12 mouse cellular contexts compared by ENCODE assay signal in the genomic region with DNA sequence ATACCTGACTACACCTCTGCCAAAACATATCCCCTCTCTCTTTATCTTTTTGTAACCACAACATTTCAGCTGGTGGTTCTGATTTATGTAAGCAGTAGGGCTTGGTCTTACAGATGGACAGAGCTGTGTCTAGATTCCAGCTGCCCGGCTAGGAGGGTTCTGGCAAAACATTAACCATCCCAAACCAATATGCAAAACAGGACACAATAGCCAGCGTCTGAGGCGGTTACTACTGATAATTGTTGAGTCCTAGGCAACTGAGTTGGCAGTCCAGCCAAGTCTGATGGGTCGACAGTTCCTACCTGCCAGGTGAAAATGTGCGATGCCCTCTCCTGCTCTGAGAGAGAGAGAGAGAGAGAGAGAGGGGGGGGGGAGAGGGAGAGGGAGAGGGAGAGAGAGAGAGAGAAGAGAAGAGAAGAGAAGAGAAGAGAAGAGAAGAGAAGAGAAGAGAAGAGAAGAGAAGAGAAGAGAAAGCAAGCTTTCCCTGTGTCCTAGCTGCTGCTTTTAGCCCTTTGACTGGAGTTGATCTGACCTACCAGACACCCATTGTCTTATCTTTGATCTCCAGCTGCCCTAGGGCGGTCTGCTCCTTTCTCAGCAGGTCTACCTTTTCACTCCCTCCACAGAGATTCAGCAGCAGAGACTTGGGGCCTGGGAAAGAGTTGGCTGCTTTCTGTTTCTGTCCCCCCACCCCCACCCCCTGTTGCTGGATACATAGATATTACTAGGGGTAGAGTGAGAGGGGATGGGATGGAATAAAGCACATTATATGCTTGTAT. TPM values are rescaled to one million over a fixed set of nuclear protein-coding genes. Genes with fewer than 3 reads are reported as not detected.
DNase-seq lines count a peak whose midpoint lies in the region; ATAC-seq and TF ChIP-seq lines count a peak whose summit lies in the region.
"Had no signal": no experiment of that assay in that cellular context is flagged by ENCODE, and none has a peak within 500 bp of the region (broad histone marks: within the 10 kb centered on the region; RNA-seq: fewer than 3 reads in every experiment).

No protein-coding gene starts in this region.

- WGBS in forebrain, embryonic 11.5 days = 66% methylated on average over 6 of the region's 6 CpGs
- WGBS in forebrain, embryonic 13.5 days = 59% methylated on average over 6 of the region's 6 CpGs
- WGBS in liver, embryonic 15.5 days (ENCODE audit: insufficient replicate concordance) = 35% methylated on average over 6 of the region's 6 CpGs
- WGBS in thymus, adult 2 months = 88% methylated on average over 6 of the region's 6 CpGs
- WGBS in midbrain, postnatal 0 days = 68% methylated on average over 6 of the region's 6 CpGs

- H3K27ac ChIP-seq in forebrain, embryonic 11.5 days (ENCODE audit: low read depth, low read length) = no peak overlapping the region
- H3K27ac ChIP-seq in forebrain, embryonic 13.5 days = no peak overlapping the region
- H3K27ac ChIP-seq in liver, embryonic 15.5 days (replicated peaks) = peak overlapping the region; percentile 94
- H3K27ac ChIP-seq in thymus, adult 2 months (ENCODE audit: control insufficient read depth, insufficient read depth, low read length) = no peak overlapping the region
- H3K27ac ChIP-seq in left cerebral cortex, adult 2 months = no peak overlapping the region
- H3K27ac ChIP-seq in midbrain, postnatal 0 days (ENCODE audit: low read depth, low read length) = no peak overlapping the region
- H3K27ac ChIP-seq: hindbrain, postnatal 0 days; neural tube, embryonic 15.5 days had no signal

- TF ChIP-seq POLR2A in thymus, adult 2 months (IDR thresholded peaks at IDR 0.05; ENCODE audit: control insufficient read depth, extremely low read depth, insufficient read depth, low read length, poor library complexity) = no peak

- no peak overlapping the region for H3K9ac ChIP-seq in forebrain, embryonic 11.5 days (ENCODE audit: low read length)
- H3K9ac ChIP-seq in forebrain, embryonic 13.5 days = no peak overlapping the region
- peak overlapping the region; percentile 44 for H3K9ac ChIP-seq in liver, embryonic 15.5 days
- no peak overlapping the region for H3K9ac ChIP-seq in midbrain, postnatal 0 days (replicated peaks; ENCODE audit: low read length, poor library complexity, severe bottlenecking)
- H3K9ac ChIP-seq: neural tube, embryonic 15.5 days had no signal

- no peak overlapping the region for H3K4me2 ChIP-seq in forebrain, embryonic 11.5 days (ENCODE audit: low read depth, low read length, severe bottlenecking)
- H3K4me2 ChIP-seq in forebrain, embryonic 13.5 days = no peak overlapping the region
- H3K4me2 ChIP-seq in liver, embryonic 15.5 days = peak overlapping the region; percentile 70
- H3K4me2 ChIP-seq in midbrain, postnatal 0 days (ENCODE audit: low read depth, low read length, poor library complexity, severe bottlenecking) = no peak overlapping the region
- H3K4me2 ChIP-seq: neural tube, embryonic 15.5 days had no signal

- no peaks in the 10 kb centered on the region for H3K9me3 ChIP-seq in forebrain, embryonic 11.5 days (ENCODE audit: control insufficient read depth, low read length)
- no peaks in the 10 kb centered on the region for H3K9me3 ChIP-seq in forebrain, embryonic 13.5 days (replicated peaks)
- H3K9me3 ChIP-seq in liver, embryonic 15.5 days (replicated peaks) = no peaks in the 10 kb centered on the region
- no peaks in the 10 kb centered on the region for H3K9me3 ChIP-seq in midbrain, postnatal 0 days (ENCODE audit: low read length)
- H3K9me3 ChIP-seq: neural tube, embryonic 15.5 days had no signal

- no peaks in the 10 kb centered on the region for H3K27me3 ChIP-seq in forebrain, embryonic 11.5 days (ENCODE audit: control insufficient read depth, insufficient read depth, low read length)
- H3K27me3 ChIP-seq in forebrain, embryonic 13.5 days = no peaks in the 10 kb centered on the region
- peaks cover 15% of the 10 kb centered on the region for H3K27me3 ChIP-seq in liver, embryonic 15.5 days
- no peaks in the 10 kb centered on the region for H3K27me3 ChIP-seq in thymus, adult 2 months (ENCODE audit: control insufficient read depth, insufficient read depth, low read length)
- no peaks in the 10 kb centered on the region for H3K27me3 ChIP-seq in midbrain, postnatal 0 days (ENCODE audit: insufficient read depth, low read length)
- H3K27me3 ChIP-seq: neural tube, embryonic 15.5 days had no signal

- H3K4me1 ChIP-seq in forebrain, embryonic 11.5 days (replicated peaks; ENCODE audit: control insufficient read depth, insufficient read depth, low read length) = no peaks in the 10 kb centered on the region
- no peaks in the 10 kb centered on the region for H3K4me1 ChIP-seq in forebrain, embryonic 13.5 days
- H3K4me1 ChIP-seq in liver, embryonic 15.5 days (replicated peaks) = peaks cover 78% of the 10 kb centered on the region
- H3K4me1 ChIP-seq in thymus, adult 2 months (replicated peaks; ENCODE audit: control insufficient read depth, insufficient read depth, low read length) = peaks cover 10% of the 10 kb centered on the region
- no peaks in the 10 kb centered on the region for H3K4me1 ChIP-seq in midbrain, postnatal 0 days (ENCODE audit: insufficient read depth, low read length)

- TF ChIP-seq CTCF in thymus, adult 2 months (IDR thresholded peaks at IDR 0.05; ENCODE audit: borderline replicate concordance, control insufficient read depth, extremely low read depth, insufficient read depth, low read length, poor library complexity) = no peak
- TF ChIP-seq CTCF in left cerebral cortex, adult 2 months (IDR thresholded peaks at IDR 0.05) = no peak
- no peak for TF ChIP-seq CTCF in midbrain, postnatal 0 days (IDR thresholded peaks at IDR 0.05)

- H3K36me3 ChIP-seq in forebrain, embryonic 11.5 days (ENCODE audit: control insufficient read depth, insufficient read depth, low read length) = no peaks in the 10 kb centered on the region
- no peaks in the 10 kb centered on the region for H3K36me3 ChIP-seq in forebrain, embryonic 13.5 days (ENCODE audit: poor library complexity, severe bottlenecking)
- H3K36me3 ChIP-seq in liver, embryonic 15.5 days (replicated peaks) = no peaks in the 10 kb centered on the region
- H3K36me3 ChIP-seq in thymus, adult 2 months (ENCODE audit: control insufficient read depth, insufficient read depth, low read length) = no peaks in the 10 kb centered on the region
- H3K36me3 ChIP-seq in midbrain, postnatal 0 days (ENCODE audit: insufficient read depth, low read length) = no peaks in the 10 kb centered on the region
- H3K36me3 ChIP-seq: neural tube, embryonic 15.5 days had no signal

- intact Hi-C loops in left cerebral cortex, adult 2 months (cut with DNase I) = no loop called here

- ATAC-seq in forebrain, embryonic 11.5 days (replicated peaks; ENCODE audit: low FRiP score) = no peak
- no peak for ATAC-seq in forebrain, embryonic 13.5 days
- ATAC-seq in liver, embryonic 15.5 days (ENCODE audit: insufficient read depth) = peak; percentile 98
- ATAC-seq in midbrain, postnatal 0 days (ENCODE audit: low FRiP score) = no peak
- ATAC-seq: hindbrain, postnatal 0 days had no signal

- peak; percentile 48 for DNase-seq in forebrain, embryonic 11.5 days (ENCODE audit: low spot score)
- DNase-seq in MN1 (ENCODE audit: low spot score) = peak; percentile 81
- peak; percentile 93 for DNase-seq in kidney, adult 9 months
- no peak for DNase-seq in thymus, adult 2 months
- no peak for DNase-seq in left cerebral cortex, adult 2 months (ENCODE audit: extremely low spot score in 1 of 2, low spot score in 2 of 2)
- DNase-seq in midbrain, postnatal 0 days (ENCODE audit: low spot score) = no peak
- DNase-seq: B cell, adult 2 months; gastrocnemius, postnatal 36 days had no signal

- H3K4me3 ChIP-seq in forebrain, embryonic 11.5 days (ENCODE audit: low read depth, low read length) = no peak overlapping the region
- no peak overlapping the region for H3K4me3 ChIP-seq in forebrain, embryonic 13.5 days
- H3K4me3 ChIP-seq in liver, embryonic 15.5 days (replicated peaks) = peak overlapping the region; percentile 42
- H3K4me3 ChIP-seq in thymus, adult 2 months (ENCODE audit: control insufficient read depth, insufficient read depth, low read length) = no peak overlapping the region
- H3K4me3 ChIP-seq in left cerebral cortex, adult 2 months = no peak overlapping the region
- no peak overlapping the region for H3K4me3 ChIP-seq in midbrain, postnatal 0 days (ENCODE audit: low read depth, low read length)
- H3K4me3 ChIP-seq: neural tube, embryonic 15.5 days had no signal

RNA-seq across cellular contexts. Expression of a gene that starts 7.6 kb away (rescaled TPM):
- 0.31 and 0.81 TPM in 2 replicates for polyA plus RNA-seq in forebrain, embryonic 11.5 days (2014; fragmentation: Nextera tagmentation; extraction: Ambion mirVana)
- 1.1 and 1.5 TPM in 2 replicates for polyA plus RNA-seq in forebrain, embryonic 13.5 days (2015; fragmentation: Nextera tagmentation; extraction: Ambion mirVana)
- 1.5 and 1.7 TPM in 2 replicates for polyA plus RNA-seq in liver, embryonic 15.5 days (2015; fragmentation: Nextera tagmentation; extraction: Ambion mirVana)
- polyA plus RNA-seq in thymus, adult 2 months (2012; rRNA removed) = 2.5 TPM in 2 replicates
- total RNA-seq in left cerebral cortex, adult 2 months (2021) = 10 to 100 TPM; 28.9 to 30.8 TPM
- total RNA-seq in midbrain, postnatal 0 days (2014; rRNA removed) = 40.3 and 46.0 TPM in 2 replicates
- polyA plus RNA-seq in midbrain, postnatal 0 days (2015; fragmentation: Nextera tagmentation; extraction: Ambion mirVana) = 21.7 and 21.8 TPM in 2 replicates

RNA-seq across cellular contexts. Expression of a gene that starts 58.7 kb away (rescaled TPM):
- 18.9 and 23.6 TPM in 2 replicates for polyA plus RNA-seq in forebrain, embryonic 11.5 days (2014; fragmentation: Nextera tagmentation; extraction: Ambion mirVana)
- polyA plus RNA-seq in forebrain, embryonic 13.5 days (2015; fragmentation: Nextera tagmentation; extraction: Ambion mirVana) = 19.5 and 26.5 TPM in 2 replicates
- 16.8 and 18.2 TPM in 2 replicates for polyA plus RNA-seq in liver, embryonic 15.5 days (2015; fragmentation: Nextera tagmentation; extraction: Ambion mirVana)
- polyA plus RNA-seq in thymus, adult 2 months (2012; rRNA removed) = 13.3 and 14.4 TPM in 2 replicates
- 10 to 100 TPM; 32.9 to 40.3 TPM for total RNA-seq in left cerebral cortex, adult 2 months (2021)
- 19.8 and 41.7 TPM in 2 replicates for total RNA-seq in midbrain, postnatal 0 days (2014; rRNA removed)
- 39.1 and 44.4 TPM in 2 replicates for polyA plus RNA-seq in midbrain, postnatal 0 days (2015; fragmentation: Nextera tagmentation; extraction: Ambion mirVana)

RNA-seq across cellular contexts. Expression of a gene that starts 58.8 kb away (rescaled TPM):
- 16.3 TPM in 2 replicates for polyA plus RNA-seq in forebrain, embryonic 11.5 days (2014; fragmentation: Nextera tagmentation; extraction: Ambion mirVana)
- 13.0 and 14.4 TPM in 2 replicates for polyA plus RNA-seq in forebrain, embryonic 13.5 days (2015; fragmentation: Nextera tagmentation; extraction: Ambion mirVana)
- 11.8 and 13.2 TPM in 2 replicates for polyA plus RNA-seq in liver, embryonic 15.5 days (2015; fragmentation: Nextera tagmentation; extraction: Ambion mirVana)
- polyA plus RNA-seq in thymus, adult 2 months (2012; rRNA removed) = 4.0 and 5.0 TPM in 2 replicates
- 10 to 100 TPM; 17.3 to 19.9 TPM for total RNA-seq in left cerebral cortex, adult 2 months (2021)
- total RNA-seq in midbrain, postnatal 0 days (2014; rRNA removed) = 11.0 and 14.8 TPM in 2 replicates
- 9.7 and 9.8 TPM in 2 replicates for polyA plus RNA-seq in midbrain, postnatal 0 days (2015; fragmentation: Nextera tagmentation; extraction: Ambion mirVana)

Comparison
In these comparisons a context has a peak if more than half of its experiments do, and no peak if none do; other contexts are left out.
1. DNase-seq: peak in forebrain, embryonic 11.5 days (single experiment), MN1 (single experiment) and kidney, adult 9 months (single experiment); none in thymus, adult 2 months (single experiment), left cerebral cortex, adult 2 months (0 of 2) and midbrain, postnatal 0 days (single experiment).